Mouse (Mus musculus): ENCODE data around the gene Hist1h4j. TPM values are rescaled to one million over a fixed set of nuclear protein-coding genes. Genes with fewer than 3 reads are reported as not detected.
A peak's percentile ranks its signal among the peaks of the same experiment; 100 is the strongest.
"Not testable (repeated sequence)": the region's sequence is repeated elsewhere in the genome, so short reads cannot be mapped to it uniquely, and the experiment has no call there.

Gene Hist1h4j
- total RNA-seq (2021): 10 to 100 TPM; 21.0 to 22.9 TPM
- long read RNA-seq, experiment 1: 0 reads
- long read RNA-seq, experiment 2: 0 reads

- peak; percentile 63 to 76 for DNase-seq (ENCODE audit: low spot score in 2 of 2)
Measured at GRCm38 (mm10) chr13:21734906-21735767, at the start of gene Hist1h4j. Gene Hist1h4j (plus strand): TSS chr13:21735064.

DNA sequence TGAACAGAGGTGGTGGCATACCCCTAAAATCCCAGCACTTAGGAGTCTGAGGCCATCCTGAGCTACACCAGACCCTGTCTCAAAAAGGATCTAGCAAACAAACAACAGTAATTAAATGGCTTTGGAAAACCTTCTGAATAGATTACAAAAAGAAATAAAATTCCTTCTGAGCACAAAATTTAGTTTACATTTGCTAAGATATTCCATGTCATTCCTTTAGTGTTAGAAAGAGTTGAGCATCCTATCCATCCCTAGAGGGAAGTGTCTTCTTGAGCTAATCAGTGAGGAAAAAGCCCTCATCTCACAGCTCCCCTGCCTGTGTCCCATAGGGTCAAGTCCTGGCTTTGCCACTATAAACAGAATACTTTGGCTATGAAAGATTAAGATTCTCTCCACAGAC is 37.1 kb upstream of the Hist1h4j start, which contains the start of gene Olfr1359:
Gene Olfr1359, plus strand, starts transcription at position 301 of the 400 bp plus-strand sequence.
- DNase-seq (ENCODE audit: low spot score in 2 of 2): no peak

DNA sequence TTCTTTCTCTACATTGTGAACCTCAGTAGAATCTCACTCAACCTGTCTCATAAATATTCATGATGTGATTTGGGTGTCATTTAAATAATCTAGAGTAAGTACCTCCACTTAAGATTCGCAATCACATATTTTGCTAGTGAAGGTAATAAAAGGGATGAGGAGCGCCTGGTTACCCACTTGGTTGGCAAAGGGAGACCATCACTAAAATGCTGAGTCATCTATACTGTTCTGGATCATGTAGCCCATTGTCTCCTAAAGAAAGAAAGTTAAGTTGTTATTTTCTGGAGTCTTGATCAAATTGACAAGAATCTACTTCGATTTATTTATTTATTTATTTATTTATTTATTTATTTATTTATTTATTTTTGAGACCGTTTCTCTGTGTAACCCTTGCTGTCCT is 28.2 kb upstream of the Hist1h4j start:
- DNase-seq (ENCODE audit: low spot score in 2 of 2): no peak

DNA sequence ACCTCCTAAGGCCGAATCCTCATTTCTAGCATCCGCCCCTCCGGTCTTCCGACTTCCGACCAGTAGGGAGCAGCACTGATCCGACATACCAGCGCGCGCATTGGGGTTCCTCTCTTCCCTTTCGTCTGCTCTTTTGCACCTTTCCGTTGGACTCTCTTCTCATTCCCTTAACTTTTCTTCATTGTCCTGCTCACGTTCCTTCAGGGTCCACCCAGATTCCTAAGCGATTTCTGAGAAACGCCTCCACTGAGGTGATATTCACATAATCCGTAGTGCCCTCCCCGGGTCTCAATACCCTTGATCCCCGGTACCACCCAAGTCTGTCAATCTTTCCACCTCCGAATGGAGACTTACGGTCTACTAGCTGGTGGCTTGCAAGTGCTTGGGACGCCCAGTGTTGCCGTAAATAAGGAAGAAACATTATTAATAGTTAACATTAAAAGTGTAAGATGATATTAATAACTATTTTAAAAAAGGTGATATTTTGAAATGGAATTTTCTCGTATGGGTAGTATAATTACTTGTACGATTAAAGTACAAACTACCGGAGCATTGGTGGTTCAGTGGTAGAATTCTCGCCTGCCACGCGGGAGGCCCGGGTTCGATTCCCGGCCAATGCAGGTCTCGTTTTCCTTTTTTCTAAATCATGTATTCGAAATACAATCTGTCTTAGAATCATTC is 24.7 kb upstream of the Hist1h4j start:
- peak; percentile 90 to 91 for DNase-seq (ENCODE audit: low spot score in 2 of 2)

DNA sequence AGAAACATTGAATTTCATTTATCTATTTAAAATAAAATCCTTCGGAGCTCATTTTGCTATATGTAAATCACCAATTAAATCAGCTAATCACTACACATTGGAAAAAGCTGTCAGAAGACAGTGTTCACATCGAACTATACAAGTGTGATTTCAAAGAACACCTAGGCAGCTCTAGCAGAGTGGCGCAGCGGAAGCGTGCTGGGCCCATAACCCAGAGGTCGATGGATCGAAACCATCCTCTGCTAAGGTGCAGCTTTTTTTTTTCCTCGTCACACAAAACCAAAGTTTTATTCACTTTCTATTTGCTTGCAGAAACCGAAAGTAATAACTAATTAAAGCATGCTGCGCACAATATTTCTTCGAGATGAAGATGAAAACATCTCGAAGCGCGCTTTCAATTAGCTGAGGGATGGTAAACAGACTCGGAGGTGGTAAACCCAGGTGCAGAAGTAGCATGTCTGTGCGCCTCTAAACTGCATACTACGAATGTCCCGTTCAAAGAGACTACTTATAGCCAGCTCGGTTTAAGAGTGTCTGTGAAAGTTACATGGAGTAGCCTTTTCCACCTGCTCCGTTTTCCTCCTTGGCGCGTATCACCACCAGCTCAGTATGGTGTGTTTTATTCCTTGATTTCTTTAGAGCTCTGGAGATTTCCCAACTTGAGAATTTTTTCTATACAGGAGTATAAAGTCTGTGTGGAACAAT is 23.9 kb upstream of the Hist1h4j start:
- peak; percentile 77 to 84 for DNase-seq (ENCODE audit: low spot score in 2 of 2)

DNA sequence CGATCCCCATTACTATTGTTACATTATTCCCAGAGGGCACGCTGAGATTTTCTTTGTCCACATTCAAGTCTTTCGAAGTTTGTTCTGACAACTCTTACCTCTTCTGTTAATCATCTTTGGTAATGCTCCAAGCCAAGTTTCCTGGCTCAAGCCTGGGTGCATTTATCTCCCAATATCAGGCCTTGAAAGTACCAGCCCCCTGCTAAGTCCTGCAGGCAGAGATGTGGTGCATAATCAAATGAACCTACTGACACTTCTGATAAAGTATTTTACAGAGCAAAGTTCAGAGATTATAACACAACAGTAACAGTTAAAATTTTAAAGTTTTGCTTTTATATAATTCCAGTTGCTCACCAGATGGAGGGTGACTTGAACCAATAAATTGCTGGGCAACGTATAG is 23.2 kb upstream of the Hist1h4j start:
- no peak for DNase-seq (ENCODE audit: low spot score in 2 of 2)

GRCm38 (mm10) chr13:21714725-21715124 is 20.1 kb upstream of the Hist1h4j start:
- peak; percentile 69 to 72 for DNase-seq (ENCODE audit: low spot score in 2 of 2)

DNA sequence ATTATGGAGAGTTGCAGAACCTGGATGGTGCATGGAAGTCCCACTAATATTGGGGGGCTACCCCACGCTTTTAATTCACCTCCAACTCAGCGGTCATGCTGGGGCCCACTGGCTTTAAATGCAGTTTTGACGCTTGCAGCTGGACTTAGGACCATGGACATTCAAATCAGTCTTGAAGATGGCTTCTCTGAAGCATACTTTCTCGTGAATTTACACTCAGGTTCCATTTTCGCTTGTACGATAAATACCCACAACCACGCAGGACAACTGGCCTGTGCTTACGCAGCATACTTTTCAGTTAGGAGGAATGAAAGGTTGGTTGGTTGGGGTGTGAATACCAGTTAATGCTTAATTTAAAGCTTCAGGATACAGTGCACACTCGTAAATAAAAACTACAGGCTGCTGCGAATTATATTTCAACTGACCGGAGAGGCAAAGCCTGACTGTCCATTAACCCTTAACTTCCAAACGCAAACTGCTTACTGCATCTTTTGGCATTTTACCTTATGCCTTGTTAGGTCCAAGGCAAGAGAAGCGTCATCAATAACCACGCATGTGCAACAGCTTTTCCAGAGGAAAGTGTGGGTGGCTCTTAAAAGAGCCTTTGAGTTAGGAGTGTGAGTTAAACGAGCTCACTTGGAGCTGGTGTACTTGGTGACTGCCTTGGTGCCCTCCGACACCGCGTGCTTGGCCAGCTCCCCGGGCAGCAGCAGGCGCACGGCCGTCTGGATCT is 19.6 kb upstream of the Hist1h4j start:
- no peak for DNase-seq (ENCODE audit: low spot score in 2 of 2)

- DNase-seq (ENCODE audit: low spot score in 2 of 2): peak; percentile 74 to 83
Measured at GRCm38 (mm10) chr13:21715864-21716539, 18.9 kb upstream of the Hist1h4j start, which contains the start of the genes Hist1h2bl and Hist1h2ai. Gene Hist1h2bl (minus strand): TSS chr13:21716143. Gene Hist1h2ai (plus strand): TSS chr13:21716422.

GRCm38 (mm10) chr13:21716540-21717391 is 18.1 kb upstream of the Hist1h4j start:
- DNase-seq (ENCODE audit: low spot score in 2 of 2): peak in 1 of 2 experiments; percentile 8

DNA sequence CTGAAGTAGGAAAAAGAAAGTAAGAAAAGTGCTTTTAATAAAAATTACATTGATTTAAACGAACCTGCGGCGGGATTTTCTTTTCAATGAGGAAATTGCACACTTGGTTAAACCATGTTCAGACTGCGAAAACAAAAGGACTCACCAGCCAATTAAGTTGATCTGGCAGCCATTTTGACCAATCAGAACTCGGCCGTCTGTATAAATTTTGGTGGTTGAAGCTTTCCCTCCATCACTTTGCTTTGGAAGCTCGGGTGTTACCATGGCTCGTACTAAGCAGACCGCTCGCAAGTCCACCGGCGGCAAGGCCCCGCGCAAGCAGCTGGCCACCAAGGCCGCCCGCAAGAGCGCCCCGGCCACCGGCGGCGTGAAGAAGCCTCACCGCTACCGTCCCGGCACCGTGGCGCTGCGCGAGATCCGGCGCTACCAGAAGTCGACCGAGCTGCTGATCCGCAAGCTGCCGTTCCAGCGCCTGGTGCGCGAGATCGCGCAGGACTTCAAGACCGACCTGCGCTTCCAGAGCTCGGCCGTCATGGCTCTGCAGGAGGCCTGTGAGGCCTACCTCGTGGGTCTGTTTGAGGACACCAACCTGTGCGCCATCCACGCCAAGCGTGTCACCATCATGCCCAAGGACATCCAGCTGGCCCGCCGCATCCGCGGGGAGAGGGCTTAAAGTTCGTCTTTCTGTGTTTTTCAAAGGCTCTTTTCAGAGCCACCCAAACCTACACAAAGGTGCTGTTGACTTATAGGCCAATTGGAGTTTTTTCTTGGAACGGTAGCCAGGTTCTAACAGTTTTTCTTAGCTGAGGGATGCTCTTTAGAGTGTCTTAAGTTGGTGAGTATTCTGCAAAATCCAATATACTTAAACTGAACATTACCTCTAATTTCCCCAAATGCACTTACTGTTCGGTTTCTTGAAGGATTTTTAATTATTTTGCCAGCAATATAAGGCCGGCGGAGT is 17.2 kb upstream of the Hist1h4j start, which contains the start of gene Hist1h3h:
Gene Hist1h3h, plus strand, starts transcription at position 263 of the 961 bp plus-strand sequence.
- peak; percentile 83 to 92 for DNase-seq (ENCODE audit: low spot score in 2 of 2)

- DNase-seq (ENCODE audit: low spot score in 2 of 2): no peak
Measured at GRCm38 (mm10) chr13:21718381-21719080, 16.3 kb upstream of the Hist1h4j start.

- DNase-seq (ENCODE audit: low spot score in 2 of 2): not testable (repeated sequence)
Measured at GRCm38 (mm10) chr13:21721107-21721756, 13.6 kb upstream of the Hist1h4j start.

- DNase-seq (ENCODE audit: low spot score in 2 of 2): peak; percentile 54 to 55
Measured at GRCm38 (mm10) chr13:21721757-21722372, 13.0 kb upstream of the Hist1h4j start, which contains the start of gene Hist1h2bm. Gene Hist1h2bm (plus strand): TSS chr13:21722044.

DNA sequence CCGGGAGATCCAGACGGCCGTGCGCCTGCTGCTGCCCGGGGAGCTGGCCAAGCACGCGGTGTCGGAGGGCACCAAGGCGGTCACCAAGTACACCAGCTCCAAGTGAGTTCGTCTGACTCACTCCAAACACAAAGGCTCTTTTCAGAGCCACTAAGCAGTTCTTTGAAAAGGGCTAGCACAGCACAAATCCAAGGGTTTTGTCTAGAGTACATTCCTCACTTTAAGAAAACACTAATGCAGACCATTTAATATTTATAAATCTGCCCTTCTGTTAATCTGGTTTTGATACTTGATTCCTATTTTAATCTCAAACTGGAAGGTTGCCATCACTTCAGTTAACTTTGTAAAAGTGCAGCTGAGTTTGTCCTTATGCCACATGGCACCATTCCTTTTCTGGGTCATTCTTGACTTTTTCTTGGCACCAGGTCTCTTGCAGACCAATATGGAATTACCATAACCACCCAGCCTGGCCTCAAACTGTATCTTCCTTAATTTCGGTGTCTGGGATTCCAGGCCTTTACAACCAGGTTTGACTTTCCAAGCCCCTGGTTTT is 12.4 kb upstream of the Hist1h4j start:
- no peak for DNase-seq (ENCODE audit: low spot score in 2 of 2)

Data from left cerebral cortex, adult 18-20 months (tissue).